Mouse (Mus musculus): ENCODE measurements around the gene Scn4a. TPM values are rescaled to one million over a fixed set of nuclear protein-coding genes. Genes with fewer than 3 reads are reported as not detected.

Gene Scn4a
- polyA plus RNA-seq, 1 experiment = 0.16 TPM

DNA sequence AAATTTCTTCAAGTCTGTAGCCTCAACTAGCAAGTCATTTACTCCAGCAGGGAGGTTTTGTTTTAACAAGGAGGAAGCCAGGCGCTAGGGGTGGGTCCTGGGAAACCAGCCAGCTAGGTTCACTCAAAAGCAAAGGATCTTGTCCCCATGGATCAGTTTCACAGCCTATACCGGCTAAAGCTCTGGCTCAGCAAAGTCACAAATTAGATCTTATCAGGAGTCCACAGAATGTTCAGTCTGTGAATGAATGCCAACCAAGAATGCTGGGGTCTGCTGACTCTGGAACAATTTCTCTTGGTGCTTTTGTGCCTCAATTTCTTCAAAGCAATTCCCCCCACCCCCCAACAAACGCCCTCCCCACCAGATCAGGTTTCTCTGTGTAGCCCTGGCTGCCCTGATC is 36.5 kb upstream of the Scn4a start:
- Histone ChIP-seq H3K4me1 (ENCODE audit: control insufficient read depth, insufficient read depth, low read length) (no peaks in the 10 kb centered on the region), H3K27ac (ENCODE audit: insufficient read depth, low read length) (no peak overlapping the region), H3K27me3 (ENCODE audit: control insufficient read depth, insufficient read depth, low read length) (no peaks in the 10 kb centered on the region), H3K4me3 (replicated peaks; ENCODE audit: insufficient read depth, low read depth, low read length) (no peak overlapping the region)
- 20% methylated on average over 3 of the region's 3 CpGs for WGBS
- TF ChIP-seq POLR2A (IDR thresholded peaks at IDR 0.05; ENCODE audit: borderline replicate concordance, insufficient read depth, low read length) (no peak), CTCF (IDR thresholded peaks at IDR 0.05; ENCODE audit: borderline replicate concordance, insufficient read depth, low read depth, low read length) (no peak)
- DNase-seq = no peak

DNA sequence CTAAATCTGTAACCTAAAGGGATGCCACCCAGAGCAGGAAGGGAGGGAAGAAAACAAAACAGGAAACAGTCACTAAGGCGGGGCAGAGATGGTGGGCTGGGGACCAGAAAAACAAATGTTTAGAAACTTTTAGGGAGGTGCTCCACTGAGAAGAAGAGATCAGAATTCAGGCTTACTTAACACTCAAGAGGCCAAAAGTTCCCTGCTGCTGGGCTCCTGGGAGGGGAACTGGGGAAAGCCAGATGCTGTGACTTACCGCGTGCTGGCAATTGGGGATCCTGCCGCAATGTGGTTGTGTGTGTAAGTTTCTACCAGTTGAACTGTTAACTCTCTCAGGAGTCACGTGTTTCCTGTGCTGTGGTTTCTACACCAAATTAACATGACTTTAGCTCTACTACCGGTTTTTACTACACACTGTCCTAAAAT is 34.7 kb upstream of the Scn4a start, which contains the start of gene Icam2:
TSS of gene Icam2 (minus strand) at position 285 of the 426 bp plus-strand sequence.
- no peak for DNase-seq
- H3K4me3 ChIP-seq (replicated peaks; ENCODE audit: insufficient read depth, low read depth, low read length) = no peak within 1 kb of the TSS
- H3K27ac ChIP-seq (ENCODE audit: insufficient read depth, low read length) = no peak within 1 kb of the TSS
- WGBS = 77% methylated on average over 6 of the region's 6 CpGs
- TF ChIP-seq CTCF (IDR thresholded peaks at IDR 0.05; ENCODE audit: borderline replicate concordance, insufficient read depth, low read depth, low read length) = no peak
- TF ChIP-seq POLR2A (IDR thresholded peaks at IDR 0.05; ENCODE audit: borderline replicate concordance, insufficient read depth, low read length) = no peak
- no peaks in the 10 kb centered on the region for H3K27me3 ChIP-seq (ENCODE audit: control insufficient read depth, insufficient read depth, low read length)
- no peaks in the 10 kb centered on the region for H3K4me1 ChIP-seq (ENCODE audit: control insufficient read depth, insufficient read depth, low read length)

DNA sequence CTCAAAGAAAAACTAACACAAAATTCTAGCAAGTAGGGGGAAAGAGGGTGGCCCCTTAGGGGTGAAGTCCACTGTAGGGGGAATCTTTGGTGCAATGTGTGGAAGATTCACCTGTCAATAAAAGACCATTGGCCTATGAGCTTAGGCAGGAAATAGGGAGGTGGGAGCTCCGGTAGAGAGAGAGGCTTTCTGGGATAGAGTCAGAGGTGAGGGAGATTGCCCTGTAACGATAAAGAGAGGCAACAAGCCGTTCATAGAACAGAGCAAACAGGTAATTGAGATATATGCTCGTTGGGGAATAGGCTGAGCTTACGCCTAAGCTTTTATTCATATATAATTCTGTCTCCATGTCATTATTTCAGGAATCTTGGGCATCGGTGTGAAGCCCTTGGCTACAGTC is 33.9 kb upstream of the Scn4a start:
- 69% methylated on average over 6 of the region's 6 CpGs for WGBS
- TF ChIP-seq CTCF (IDR thresholded peaks at IDR 0.05; ENCODE audit: borderline replicate concordance, insufficient read depth, low read depth, low read length) (no peak), POLR2A (IDR thresholded peaks at IDR 0.05; ENCODE audit: borderline replicate concordance, insufficient read depth, low read length) (no peak)
- Histone ChIP-seq H3K27me3 (ENCODE audit: control insufficient read depth, insufficient read depth, low read length) (no peaks in the 10 kb centered on the region), H3K4me1 (ENCODE audit: control insufficient read depth, insufficient read depth, low read length) (no peaks in the 10 kb centered on the region), H3K27ac (ENCODE audit: insufficient read depth, low read length) (no peak overlapping the region), H3K4me3 (replicated peaks; ENCODE audit: insufficient read depth, low read depth, low read length) (no peak overlapping the region)
- DNase-seq = no peak

DNA sequence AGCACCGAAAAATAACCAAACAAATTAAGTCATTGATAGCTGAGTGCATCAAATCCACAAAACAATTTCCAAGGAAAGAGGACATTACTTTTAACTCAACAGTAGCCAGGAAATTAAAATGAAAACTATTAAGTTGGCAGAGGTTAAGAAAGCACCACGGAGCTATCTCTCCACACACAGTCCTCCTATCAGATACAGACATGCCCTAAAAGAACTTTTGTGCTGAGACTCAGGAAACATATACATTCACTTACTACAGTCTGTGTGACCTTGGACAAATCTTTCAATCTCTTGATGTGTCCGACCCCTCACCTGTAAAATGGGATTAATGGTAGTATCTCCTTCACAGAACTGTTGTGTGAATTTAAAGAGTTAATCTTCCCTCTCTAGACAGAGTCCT is 33.3 kb upstream of the Scn4a start:
- no peak for DNase-seq
- WGBS = 86% methylated on average over 3 of the region's 3 CpGs
- Histone ChIP-seq H3K4me1 (ENCODE audit: control insufficient read depth, insufficient read depth, low read length) (no peaks in the 10 kb centered on the region), H3K27ac (ENCODE audit: insufficient read depth, low read length) (no peak overlapping the region), H3K4me3 (replicated peaks; ENCODE audit: insufficient read depth, low read depth, low read length) (no peak overlapping the region), H3K27me3 (ENCODE audit: control insufficient read depth, insufficient read depth, low read length) (no peaks in the 10 kb centered on the region)
- TF ChIP-seq POLR2A (IDR thresholded peaks at IDR 0.05; ENCODE audit: borderline replicate concordance, insufficient read depth, low read length) (no peak), CTCF (IDR thresholded peaks at IDR 0.05; ENCODE audit: borderline replicate concordance, insufficient read depth, low read depth, low read length) (no peak)

DNA sequence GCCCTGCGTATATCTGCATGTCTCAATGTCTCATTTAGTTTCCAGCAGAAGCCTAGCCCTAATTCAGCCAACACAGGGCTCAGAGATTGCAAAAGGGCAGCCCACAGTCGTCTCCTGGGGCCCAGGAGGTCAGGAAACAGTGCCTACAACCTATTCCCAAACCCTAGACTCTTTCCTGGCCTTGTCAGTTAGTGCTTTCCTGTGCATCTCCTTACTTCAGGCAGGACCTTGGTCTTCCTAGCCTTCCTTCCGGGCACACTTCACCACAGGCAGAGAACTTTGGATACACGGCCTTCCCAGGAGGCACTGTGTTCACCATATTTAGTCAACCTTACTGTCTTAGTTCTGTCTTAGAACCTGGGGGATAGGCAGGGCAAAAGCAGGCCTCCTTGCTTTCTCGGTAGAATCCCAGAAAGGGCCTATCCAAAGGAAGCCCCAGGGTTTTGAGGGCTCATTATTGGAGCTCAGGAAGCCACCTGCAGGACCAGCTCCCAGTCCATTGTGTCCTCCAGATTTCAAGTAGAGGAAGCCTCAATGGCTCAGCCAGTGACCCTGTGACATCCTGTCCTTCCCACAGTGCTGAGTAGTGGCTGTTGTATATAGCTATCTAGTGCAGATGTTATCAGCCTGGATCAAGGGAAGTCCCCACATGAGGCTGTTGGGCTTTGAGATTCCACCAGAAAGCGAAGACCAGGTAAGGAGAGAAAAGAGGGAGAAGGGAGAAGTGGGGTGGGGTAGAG is 30.1 kb upstream of the Scn4a start:
- TF ChIP-seq CTCF (IDR thresholded peaks at IDR 0.05; ENCODE audit: borderline replicate concordance, insufficient read depth, low read depth, low read length) (no peak), POLR2A (IDR thresholded peaks at IDR 0.05; ENCODE audit: borderline replicate concordance, insufficient read depth, low read length) (no peak)
- WGBS = 83% methylated on average over 6 of the region's 6 CpGs
- H3K27ac ChIP-seq (ENCODE audit: insufficient read depth, low read length) = no peak overlapping the region
- no peak overlapping the region for H3K4me3 ChIP-seq (replicated peaks; ENCODE audit: insufficient read depth, low read depth, low read length)
- DNase-seq = no peak
- no peaks in the 10 kb centered on the region for H3K27me3 ChIP-seq (ENCODE audit: control insufficient read depth, insufficient read depth, low read length)
- H3K4me1 ChIP-seq (ENCODE audit: control insufficient read depth, insufficient read depth, low read length) = no peaks in the 10 kb centered on the region

DNA sequence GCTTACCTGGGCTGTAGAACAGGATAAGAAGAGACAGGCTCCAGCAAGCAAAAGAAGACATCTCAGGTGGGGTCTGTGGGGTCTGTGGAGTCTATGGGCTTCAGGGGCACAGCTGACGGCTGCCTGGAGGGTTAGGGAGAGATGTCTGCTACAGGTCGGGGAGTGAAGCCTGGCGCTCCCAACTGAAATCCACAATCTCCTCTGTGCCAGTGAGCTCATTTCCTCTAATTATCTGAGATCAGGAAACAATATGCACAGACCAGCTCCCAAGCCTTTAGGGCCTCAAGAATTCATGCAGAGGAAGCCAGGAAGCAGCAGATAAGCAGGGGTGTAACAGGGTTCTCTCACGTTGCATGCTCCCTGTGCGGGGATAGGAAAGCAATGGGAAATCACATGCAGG is 29.3 kb upstream of the Scn4a start:
- no peak for DNase-seq

DNA sequence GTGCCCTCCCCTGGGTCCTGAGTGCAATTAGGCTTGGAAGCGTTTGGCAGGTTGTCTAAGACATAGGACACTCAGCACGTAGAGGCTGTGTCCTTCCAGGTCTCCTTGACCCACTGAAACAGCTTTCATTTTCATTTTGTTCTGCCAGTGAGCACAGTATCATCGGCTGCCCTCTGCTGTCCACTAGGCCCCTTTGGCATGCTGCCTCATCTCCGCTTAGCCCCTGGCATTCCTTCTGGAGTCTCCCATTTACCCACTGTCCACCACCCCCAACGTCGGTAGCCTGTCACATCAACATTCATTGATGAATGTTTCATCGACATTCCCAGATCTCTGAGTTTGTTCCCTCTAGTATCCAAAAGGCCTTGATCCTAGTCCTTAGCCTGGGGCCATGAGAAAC is 28.8 kb upstream of the Scn4a start:
- TF ChIP-seq CTCF (IDR thresholded peaks at IDR 0.05; ENCODE audit: borderline replicate concordance, insufficient read depth, low read depth, low read length) = no peak
- TF ChIP-seq POLR2A (IDR thresholded peaks at IDR 0.05; ENCODE audit: borderline replicate concordance, insufficient read depth, low read length) = no peak
- H3K27me3 ChIP-seq (ENCODE audit: control insufficient read depth, insufficient read depth, low read length) = no peaks in the 10 kb centered on the region
- H3K27ac ChIP-seq (ENCODE audit: insufficient read depth, low read length) = no peak overlapping the region
- whole genome bisulfite sequencing = 51% methylated on average over 7 of the region's 7 CpGs
- no peak for DNase-seq
- no peak overlapping the region for H3K4me3 ChIP-seq (replicated peaks; ENCODE audit: insufficient read depth, low read depth, low read length)
- no peaks in the 10 kb centered on the region for H3K4me1 ChIP-seq (ENCODE audit: control insufficient read depth, insufficient read depth, low read length)

More for the DNA sequence above, 29.3 kb upstream of the Scn4a start:
- no peak for TF ChIP-seq CTCF (IDR thresholded peaks at IDR 0.05; ENCODE audit: borderline replicate concordance, insufficient read depth, low read depth, low read length)
- TF ChIP-seq POLR2A (IDR thresholded peaks at IDR 0.05; ENCODE audit: borderline replicate concordance, insufficient read depth, low read length) = no peak
- Histone ChIP-seq H3K4me3 (replicated peaks; ENCODE audit: insufficient read depth, low read depth, low read length) (no peak overlapping the region), H3K27ac (ENCODE audit: insufficient read depth, low read length) (no peak overlapping the region), H3K4me1 (ENCODE audit: control insufficient read depth, insufficient read depth, low read length) (no peaks in the 10 kb centered on the region), H3K27me3 (ENCODE audit: control insufficient read depth, insufficient read depth, low read length) (no peaks in the 10 kb centered on the region)
- 87% methylated on average over 5 of the region's 5 CpGs for WGBS

DNA sequence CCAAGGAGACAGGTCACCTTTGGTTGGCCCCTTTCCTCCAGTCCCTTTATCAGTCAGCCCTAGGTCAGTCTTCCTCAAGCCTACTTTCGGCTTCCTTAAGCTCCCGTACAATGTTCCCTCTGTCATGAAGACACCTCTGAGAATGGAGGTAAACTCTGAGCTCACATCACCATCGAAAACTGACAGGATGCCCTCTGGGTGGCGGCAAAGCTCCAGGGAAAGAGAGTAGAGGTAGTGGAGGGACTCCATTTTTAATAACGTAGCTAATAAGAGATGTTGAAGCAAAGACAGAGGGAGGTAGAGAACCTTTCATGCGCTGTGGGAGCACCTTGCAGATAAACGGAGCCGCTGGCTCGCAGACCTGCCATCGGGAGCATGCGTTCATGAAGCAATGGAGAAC is 27.9 kb upstream of the Scn4a start:
- TF ChIP-seq POLR2A (IDR thresholded peaks at IDR 0.05; ENCODE audit: borderline replicate concordance, insufficient read depth, low read length) = no peak
- 0 out of 2 replicates have a peak, but pooled peaks have one; percentile 20 for TF ChIP-seq CTCF (IDR thresholded peaks at IDR 0.05; ENCODE audit: borderline replicate concordance, insufficient read depth, low read depth, low read length)
- WGBS = 82% methylated on average over 11 of the region's 11 CpGs
- Histone ChIP-seq H3K27ac (ENCODE audit: insufficient read depth, low read length) (no peak overlapping the region), H3K4me3 (replicated peaks; ENCODE audit: insufficient read depth, low read depth, low read length) (no peak overlapping the region), H3K4me1 (ENCODE audit: control insufficient read depth, insufficient read depth, low read length) (no peaks in the 10 kb centered on the region), H3K27me3 (ENCODE audit: control insufficient read depth, insufficient read depth, low read length) (no peaks in the 10 kb centered on the region)
- no peak for DNase-seq

Measured in cerebellum, adult 2 months (tissue).